Mouse (Mus musculus): Measurements from ENCODE around the gene Gm9774. TPM values are rescaled to one million over a fixed set of nuclear protein-coding genes. Genes with fewer than 3 reads are reported as not detected.

Gene Gm9774
- 6.9 and 7.1 TPM in 2 replicates for polyA plus RNA-seq (2014; fragmentation: Nextera tagmentation; extraction: Ambion mirVana)

DNA sequence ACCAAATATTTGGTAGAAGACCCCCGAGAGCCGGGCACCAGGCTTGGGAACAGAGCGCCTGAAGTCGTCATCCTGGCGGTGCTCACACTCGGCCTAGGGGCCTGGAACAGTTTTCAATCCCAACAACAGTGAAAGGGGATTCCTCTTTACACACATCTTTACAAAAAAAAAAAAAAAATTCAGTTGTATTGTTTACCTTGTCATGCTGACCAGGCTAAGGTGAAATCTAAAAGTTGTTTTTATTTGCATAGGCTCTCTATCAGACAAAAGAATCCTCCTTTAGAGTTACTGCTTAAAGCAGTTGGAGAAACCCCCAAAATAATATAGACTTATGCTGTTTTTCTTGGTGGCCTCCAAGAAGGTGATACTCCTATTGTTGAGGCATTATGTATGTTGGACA is at the start of gene Gm9774:
Gene Gm9774 (minus strand): TSS at position 101 of the 400 bp plus-strand sequence.
- H3K27me3 ChIP-seq (ENCODE audit: control insufficient read depth, insufficient read depth, low read length), result no peaks in the 10 kb centered on the region
- H3K4me3 ChIP-seq (ENCODE audit: low read length), result no peak within 1 kb of the TSS
- H3K9ac ChIP-seq (ENCODE audit: low read depth, low read length), result no peak within 1 kb of the TSS
- H3K27ac ChIP-seq (ENCODE audit: low read depth, low read length), result no peak within 1 kb of the TSS
- WGBS, result 88% methylated on average over 6 of the region's 6 CpGs
- H3K9me3 ChIP-seq (ENCODE audit: control insufficient read depth, low read length), result no peaks in the 10 kb centered on the region
- no peaks in the 10 kb centered on the region for H3K4me1 ChIP-seq (ENCODE audit: control insufficient read depth, insufficient read depth, low read length)
- no peaks in the 10 kb centered on the region for H3K36me3 ChIP-seq (ENCODE audit: control insufficient read depth, insufficient read depth, low read length)
- H3K4me2 ChIP-seq (replicated peaks; ENCODE audit: low read depth, low read length), result no peak within 1 kb of the TSS
- no peak for ATAC-seq (ENCODE audit: low FRiP score, low TSS enrichment)

DNA sequence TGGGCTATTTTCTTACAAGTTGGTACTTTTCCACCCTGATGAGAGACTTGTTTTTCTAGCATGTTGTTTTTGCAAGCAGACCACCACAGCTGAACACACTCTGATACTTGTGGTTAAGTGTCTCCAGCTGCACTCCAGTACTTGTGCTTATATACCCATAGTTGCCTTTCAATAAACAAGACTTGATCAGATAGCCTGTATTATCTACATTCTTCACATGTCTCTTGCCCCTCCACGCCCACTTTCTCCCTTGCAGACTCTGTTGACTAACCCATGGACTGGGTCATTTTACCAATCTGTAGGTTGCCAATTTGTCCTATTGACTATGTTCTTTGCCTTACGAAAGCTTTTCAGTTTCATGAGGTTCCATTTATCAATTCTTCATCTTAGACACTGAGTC is 40.9 kb upstream of the Gm9774 start:
- Histone ChIP-seq H3K27me3 (ENCODE audit: control insufficient read depth, insufficient read depth, low read length) (no peaks in the 10 kb centered on the region), H3K9ac (ENCODE audit: low read depth, low read length) (no peak overlapping the region), H3K9me3 (ENCODE audit: control insufficient read depth, low read length) (no peaks in the 10 kb centered on the region), H3K27ac (ENCODE audit: low read depth, low read length) (no peak overlapping the region), H3K4me1 (ENCODE audit: control insufficient read depth, insufficient read depth, low read length) (no peaks in the 10 kb centered on the region), H3K36me3 (ENCODE audit: control insufficient read depth, insufficient read depth, low read length) (no peaks in the 10 kb centered on the region), H3K4me2 (replicated peaks; ENCODE audit: low read depth, low read length) (no peak overlapping the region), H3K4me3 (ENCODE audit: low read length) (no peak overlapping the region)
- WGBS, result 84% methylated on average over 2 of the region's 2 CpGs
- ATAC-seq (ENCODE audit: low FRiP score, low TSS enrichment), result no peak

DNA sequence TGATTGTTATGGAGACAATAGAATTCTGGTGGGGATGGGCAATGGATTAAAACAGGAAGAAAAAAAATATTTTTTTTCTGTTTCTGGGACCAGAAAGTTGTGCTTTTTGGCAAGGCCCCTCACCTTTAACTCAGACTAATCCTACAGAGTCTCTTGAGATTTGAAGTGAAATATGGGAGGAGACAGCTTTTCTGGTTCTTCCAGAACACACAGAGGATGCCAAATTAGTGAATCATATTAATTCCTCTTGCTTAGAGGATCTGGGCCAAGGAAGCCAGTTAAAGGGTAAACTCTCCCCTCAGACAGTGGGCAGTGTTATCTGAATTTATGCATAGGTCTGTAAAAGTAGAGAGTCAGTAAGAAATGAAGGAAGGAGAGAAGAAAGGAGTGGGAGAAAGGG is 38.2 kb upstream of the Gm9774 start:
- Histone ChIP-seq H3K27ac (ENCODE audit: low read depth, low read length) (no peak overlapping the region), H3K4me1 (ENCODE audit: control insufficient read depth, insufficient read depth, low read length) (no peaks in the 10 kb centered on the region)
- ATAC-seq (ENCODE audit: low FRiP score, low TSS enrichment), result no peak

DNA sequence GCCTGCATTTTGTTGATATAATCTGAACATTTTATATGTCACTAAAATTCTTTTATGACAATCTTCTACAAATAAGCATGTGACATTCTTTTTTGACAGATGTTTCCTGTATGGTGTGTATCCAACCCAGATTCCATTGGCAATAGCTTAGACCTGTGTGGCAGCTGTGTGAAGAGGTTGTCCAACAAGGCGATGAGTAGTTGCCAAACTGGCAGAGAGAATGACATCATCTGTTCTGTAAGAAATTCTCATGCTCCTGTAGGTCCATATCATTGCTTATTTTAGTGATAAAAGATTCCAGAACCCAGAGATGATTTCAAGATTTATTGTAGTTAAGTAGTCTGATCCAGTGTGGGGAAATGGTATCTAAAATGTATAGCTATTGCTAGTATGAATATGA is 37.4 kb upstream of the Gm9774 start:
- no peaks in the 10 kb centered on the region for H3K9me3 ChIP-seq (ENCODE audit: control insufficient read depth, low read length)
- H3K4me1 ChIP-seq (ENCODE audit: control insufficient read depth, insufficient read depth, low read length), result no peaks in the 10 kb centered on the region
- no peak overlapping the region for H3K4me3 ChIP-seq (ENCODE audit: low read length)
- no peak for ATAC-seq (ENCODE audit: low FRiP score, low TSS enrichment)
- no peaks in the 10 kb centered on the region for H3K27me3 ChIP-seq (ENCODE audit: control insufficient read depth, insufficient read depth, low read length)
- no peaks in the 10 kb centered on the region for H3K36me3 ChIP-seq (ENCODE audit: control insufficient read depth, insufficient read depth, low read length)
- WGBS, result 92% methylated on average over 1 of the region's 1 CpGs
- H3K9ac ChIP-seq (ENCODE audit: low read depth, low read length), result no peak overlapping the region
- no peak overlapping the region for H3K4me2 ChIP-seq (replicated peaks; ENCODE audit: low read depth, low read length)
- no peak overlapping the region for H3K27ac ChIP-seq (ENCODE audit: low read depth, low read length)

More for the DNA sequence above, 38.2 kb upstream of the Gm9774 start:
- Histone ChIP-seq H3K27me3 (ENCODE audit: control insufficient read depth, insufficient read depth, low read length) (no peaks in the 10 kb centered on the region), H3K4me3 (ENCODE audit: low read length) (no peak overlapping the region), H3K36me3 (ENCODE audit: control insufficient read depth, insufficient read depth, low read length) (no peaks in the 10 kb centered on the region), H3K4me2 (replicated peaks; ENCODE audit: low read depth, low read length) (no peak overlapping the region), H3K9me3 (ENCODE audit: control insufficient read depth, low read length) (no peaks in the 10 kb centered on the region), H3K9ac (ENCODE audit: low read depth, low read length) (no peak overlapping the region)

DNA sequence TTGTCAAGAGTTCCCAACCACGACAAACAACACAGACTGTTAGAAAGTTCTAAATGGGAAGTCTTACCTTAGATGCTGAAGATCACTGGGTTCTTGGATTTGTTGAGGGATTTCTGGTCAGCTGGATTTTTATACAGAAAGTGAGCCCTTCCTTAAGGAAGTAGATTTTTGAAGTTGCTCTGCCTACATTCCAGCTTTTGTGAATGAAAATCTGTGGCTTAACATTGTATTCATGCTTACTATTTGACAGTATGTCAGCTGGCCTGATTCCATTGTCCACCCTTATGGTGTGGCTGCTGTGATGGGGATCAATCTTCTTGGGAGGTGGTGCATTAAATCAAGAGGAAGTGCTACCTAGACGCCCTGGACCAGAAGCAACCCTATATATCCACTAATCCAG is 29.4 kb upstream of the Gm9774 start, which contains the start of gene Sprr3:
Gene Sprr3 (minus strand): TSS at position 101 of the 400 bp plus-strand sequence.
- WGBS, result 60% methylated on average over 2 of the region's 2 CpGs
- Histone ChIP-seq H3K4me2 (replicated peaks; ENCODE audit: low read depth, low read length) (no peak within 1 kb of the TSS), H3K27ac (ENCODE audit: low read depth, low read length) (no peak within 1 kb of the TSS), H3K9me3 (ENCODE audit: control insufficient read depth, low read length) (no peaks in the 10 kb centered on the region), H3K4me3 (ENCODE audit: low read length) (no peak within 1 kb of the TSS), H3K9ac (ENCODE audit: low read depth, low read length) (no peak within 1 kb of the TSS), H3K27me3 (ENCODE audit: control insufficient read depth, insufficient read depth, low read length) (no peaks in the 10 kb centered on the region), H3K4me1 (ENCODE audit: control insufficient read depth, insufficient read depth, low read length) (no peaks in the 10 kb centered on the region), H3K36me3 (ENCODE audit: control insufficient read depth, insufficient read depth, low read length) (no peaks in the 10 kb centered on the region)
- ATAC-seq (ENCODE audit: low FRiP score, low TSS enrichment), result no peak

DNA sequence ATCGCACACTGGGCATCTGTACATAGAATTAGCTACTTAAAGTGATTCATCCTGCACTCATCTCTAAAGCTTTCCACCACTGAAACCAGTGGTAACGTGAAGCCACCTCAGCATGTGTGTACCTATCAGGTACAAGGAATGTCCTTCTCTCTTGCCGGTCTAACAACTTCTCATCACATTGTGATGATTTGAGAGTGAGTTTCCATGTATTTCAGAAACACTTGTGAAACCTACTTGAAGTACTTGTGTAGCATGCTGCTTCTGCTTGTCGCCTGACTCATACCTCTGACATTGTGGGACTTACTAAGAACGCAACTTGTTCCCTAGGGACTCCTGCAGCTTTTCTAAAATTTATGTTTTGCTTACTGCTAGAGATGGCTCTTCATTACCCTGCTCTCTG is 25.9 kb upstream of the Gm9774 start:
- 91% methylated on average over 5 of the region's 5 CpGs for WGBS
- Histone ChIP-seq H3K4me2 (replicated peaks; ENCODE audit: low read depth, low read length) (no peak overlapping the region), H3K9me3 (ENCODE audit: control insufficient read depth, low read length) (no peaks in the 10 kb centered on the region)

DNA sequence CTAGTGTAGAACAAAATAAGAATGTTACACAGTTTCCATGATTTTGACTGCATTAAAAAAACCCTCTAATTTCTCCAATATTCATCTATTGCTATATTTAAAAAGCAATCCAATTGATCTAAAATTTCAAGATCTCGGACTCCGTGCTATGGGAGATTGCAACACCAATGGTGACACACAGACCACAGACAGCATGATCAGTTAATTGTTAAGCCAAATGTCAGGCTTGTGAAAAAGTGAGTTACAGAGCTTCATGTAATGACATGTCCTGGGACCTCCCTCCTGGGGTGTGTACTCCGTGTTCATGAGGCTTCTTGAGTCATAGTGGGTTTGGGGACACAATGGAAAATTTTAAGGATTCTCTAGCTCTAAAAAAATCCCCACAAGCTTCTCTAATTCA is 11.0 kb upstream of the Gm9774 start:
- Histone ChIP-seq H3K4me2 (replicated peaks; ENCODE audit: low read depth, low read length) (no peak overlapping the region), H3K27me3 (ENCODE audit: control insufficient read depth, insufficient read depth, low read length) (no peaks in the 10 kb centered on the region), H3K9ac (ENCODE audit: low read depth, low read length) (no peak overlapping the region), H3K9me3 (ENCODE audit: control insufficient read depth, low read length) (no peaks in the 10 kb centered on the region), H3K36me3 (ENCODE audit: control insufficient read depth, insufficient read depth, low read length) (no peaks in the 10 kb centered on the region), H3K27ac (ENCODE audit: low read depth, low read length) (no peak overlapping the region), H3K4me1 (ENCODE audit: control insufficient read depth, insufficient read depth, low read length) (no peaks in the 10 kb centered on the region), H3K4me3 (ENCODE audit: low read length) (no peak overlapping the region)
- no peak for ATAC-seq (ENCODE audit: low FRiP score, low TSS enrichment)
- WGBS, result 91% methylated on average over 3 of the region's 3 CpGs

More for the DNA sequence above, 25.9 kb upstream of the Gm9774 start:
- H3K27ac ChIP-seq (ENCODE audit: low read depth, low read length), result no peak overlapping the region
- no peaks in the 10 kb centered on the region for H3K4me1 ChIP-seq (ENCODE audit: control insufficient read depth, insufficient read depth, low read length)
- no peaks in the 10 kb centered on the region for H3K27me3 ChIP-seq (ENCODE audit: control insufficient read depth, insufficient read depth, low read length)
- ATAC-seq (ENCODE audit: low FRiP score, low TSS enrichment), result no peak
- no peak overlapping the region for H3K9ac ChIP-seq (ENCODE audit: low read depth, low read length)
- no peak overlapping the region for H3K4me3 ChIP-seq (ENCODE audit: low read length)
- H3K36me3 ChIP-seq (ENCODE audit: control insufficient read depth, insufficient read depth, low read length), result no peaks in the 10 kb centered on the region

DNA sequence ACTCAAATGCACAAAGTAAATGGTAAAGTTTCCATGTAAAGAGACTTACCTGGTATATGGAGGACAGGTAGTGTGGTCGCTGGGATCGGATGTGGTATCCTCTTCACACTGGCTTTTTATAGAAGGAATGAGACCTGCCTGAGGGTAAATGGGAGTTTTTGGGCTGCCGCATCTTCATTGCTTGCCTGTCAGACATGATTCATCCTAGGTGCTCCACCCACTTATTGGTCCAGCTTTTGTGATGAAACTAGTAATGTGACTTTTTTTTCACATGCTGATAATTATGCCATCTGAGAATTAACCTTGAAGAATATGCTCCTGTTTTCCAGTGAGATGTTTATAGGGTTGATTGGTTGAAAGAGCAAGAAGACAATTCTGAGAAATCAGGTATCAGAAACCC is 9.5 kb upstream of the Gm9774 start, which contains the start of gene Sprr1b:
Gene Sprr1b (minus strand): TSS at position 101 of the 400 bp plus-strand sequence.
- H3K4me3 ChIP-seq (ENCODE audit: low read length), result no peak within 1 kb of the TSS
- no peak for ATAC-seq (ENCODE audit: low FRiP score, low TSS enrichment)

DNA sequence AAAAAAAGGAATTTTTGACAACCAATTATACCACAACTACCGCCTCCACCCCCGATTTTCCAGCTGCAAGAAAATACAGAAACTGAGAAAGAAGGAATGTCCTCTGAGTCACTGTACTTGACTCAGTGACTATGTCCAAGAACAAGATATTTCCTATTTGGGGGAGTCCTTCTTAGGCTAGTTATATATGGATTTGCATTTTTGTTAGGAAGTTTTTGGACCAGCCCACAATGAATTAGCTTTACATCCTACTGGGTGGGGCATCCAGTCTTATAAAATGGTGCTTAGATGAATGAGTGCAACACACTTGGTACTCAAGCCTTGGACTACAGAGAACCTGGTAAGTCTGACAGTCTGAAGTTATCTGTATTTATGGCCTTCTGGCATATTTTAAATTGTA is 3.1 kb upstream of the Gm9774 start, which contains the start of gene Sprr2k:
Gene Sprr2k (plus strand): TSS at position 301 of the 400 bp plus-strand sequence.
- no peaks in the 10 kb centered on the region for H3K36me3 ChIP-seq (ENCODE audit: control insufficient read depth, insufficient read depth, low read length)
- no peaks in the 10 kb centered on the region for H3K4me1 ChIP-seq (ENCODE audit: control insufficient read depth, insufficient read depth, low read length)
- H3K27ac ChIP-seq (ENCODE audit: low read depth, low read length), result no peak within 1 kb of the TSS
- no peaks in the 10 kb centered on the region for H3K9me3 ChIP-seq (ENCODE audit: control insufficient read depth, low read length)
- H3K4me3 ChIP-seq (ENCODE audit: low read length), result no peak within 1 kb of the TSS
- no peak within 1 kb of the TSS for H3K9ac ChIP-seq (ENCODE audit: low read depth, low read length)
- no peak within 1 kb of the TSS for H3K4me2 ChIP-seq (replicated peaks; ENCODE audit: low read depth, low read length)
- 89% methylated on average over 2 of the region's 2 CpGs for WGBS
- ATAC-seq (ENCODE audit: low FRiP score, low TSS enrichment), result no peak
- no peaks in the 10 kb centered on the region for H3K27me3 ChIP-seq (ENCODE audit: control insufficient read depth, insufficient read depth, low read length)

More for the DNA sequence above, 9.5 kb upstream of the Gm9774 start, which contains the start of gene Sprr1b:
- H3K4me2 ChIP-seq (replicated peaks; ENCODE audit: low read depth, low read length), result no peak within 1 kb of the TSS
- no peaks in the 10 kb centered on the region for H3K4me1 ChIP-seq (ENCODE audit: control insufficient read depth, insufficient read depth, low read length)
- WGBS, result 94% methylated on average over 3 of the region's 3 CpGs
- H3K36me3 ChIP-seq (ENCODE audit: control insufficient read depth, insufficient read depth, low read length), result no peaks in the 10 kb centered on the region
- no peak within 1 kb of the TSS for H3K9ac ChIP-seq (ENCODE audit: low read depth, low read length)
- no peak within 1 kb of the TSS for H3K27ac ChIP-seq (ENCODE audit: low read depth, low read length)
- no peaks in the 10 kb centered on the region for H3K27me3 ChIP-seq (ENCODE audit: control insufficient read depth, insufficient read depth, low read length)
- H3K9me3 ChIP-seq (ENCODE audit: control insufficient read depth, low read length), result no peaks in the 10 kb centered on the region

All from kidney, embryonic 14.5 days (tissue).